Mouse (Mus musculus): ENCODE measurements at regions not wholly inside any gene's neighbourhood (a gene's known extent, or its start where the extent isn't known, plus 50 kb on each side); places are given as distances from the start of the nearest gene placed in this dataset.

GRCm38 (mm10) chr1:35000801-35001200, 151.0 kb downstream of the Plekhb2 start:
- Histone ChIP-seq H3K36me3 (ENCODE audit: control insufficient read depth, insufficient read depth, low read length, poor library complexity, severe bottlenecking) (no peaks in the 10 kb centered on the region), H3K9me3 (replicated peaks; ENCODE audit: control insufficient read depth, insufficient read depth, low read length, poor library complexity, severe bottlenecking) (no peaks in the 10 kb centered on the region), H3K27me3 (ENCODE audit: control insufficient read depth, insufficient read depth, low read length, poor library complexity, severe bottlenecking) (no peaks in the 10 kb centered on the region), H3K4me3 (ENCODE audit: low read depth, low read length) (no peak overlapping the region), H3K9ac (ENCODE audit: low read depth, poor library complexity, severe bottlenecking) (no peak overlapping the region), H3K27ac (ENCODE audit: insufficient read depth, low read length) (no peak overlapping the region), H3K4me1 (ENCODE audit: control insufficient read depth, insufficient read depth, low read length) (no peaks in the 10 kb centered on the region)
- TF ChIP-seq POLR2A (IDR thresholded peaks at IDR 0.05; ENCODE audit: insufficient read depth, low read length) (no peak), CTCF (IDR thresholded peaks at IDR 0.05; ENCODE audit: low read depth, low read length) (no peak), EP300 (IDR thresholded peaks at IDR 0.05; ENCODE audit: insufficient read depth, low read depth, low read length) (no peak)

- no peak overlapping the region for H3K27ac ChIP-seq (ENCODE audit: insufficient read depth, low read length)
- TF ChIP-seq CTCF (IDR thresholded peaks at IDR 0.05; ENCODE audit: low read depth, low read length): no peak
- no peak for TF ChIP-seq EP300 (IDR thresholded peaks at IDR 0.05; ENCODE audit: insufficient read depth, low read depth, low read length)
- TF ChIP-seq POLR2A (IDR thresholded peaks at IDR 0.05; ENCODE audit: insufficient read depth, low read length): no peak
- H3K4me3 ChIP-seq (ENCODE audit: low read depth, low read length): no peak overlapping the region
- H3K27me3 ChIP-seq (ENCODE audit: control insufficient read depth, insufficient read depth, low read length, poor library complexity, severe bottlenecking): no peaks in the 10 kb centered on the region
- no peaks in the 10 kb centered on the region for H3K36me3 ChIP-seq (ENCODE audit: control insufficient read depth, insufficient read depth, low read length, poor library complexity, severe bottlenecking)
- no peaks in the 10 kb centered on the region for H3K4me1 ChIP-seq (ENCODE audit: control insufficient read depth, insufficient read depth, low read length)
- peaks cover 9% of the 10 kb centered on the region; the same call in 1 of the 2 replicates for H3K9me3 ChIP-seq (replicated peaks; ENCODE audit: control insufficient read depth, insufficient read depth, low read length, poor library complexity, severe bottlenecking)
- H3K9ac ChIP-seq (ENCODE audit: low read depth, poor library complexity, severe bottlenecking): no peak overlapping the region
Observed at GRCm38 (mm10) chr1:35017471-35017870, 167.7 kb downstream of the Plekhb2 start.

- H3K4me1 ChIP-seq (ENCODE audit: control insufficient read depth, insufficient read depth, low read length): no peaks in the 10 kb centered on the region
- no peak overlapping the region for H3K4me3 ChIP-seq (ENCODE audit: low read depth, low read length)
- no peak overlapping the region for H3K27ac ChIP-seq (ENCODE audit: insufficient read depth, low read length)
- no peaks in the 10 kb centered on the region; the same call in 1 of the 2 replicates for H3K27me3 ChIP-seq (ENCODE audit: control insufficient read depth, insufficient read depth, low read length, poor library complexity, severe bottlenecking)
- H3K9me3 ChIP-seq (replicated peaks; ENCODE audit: control insufficient read depth, insufficient read depth, low read length, poor library complexity, severe bottlenecking): no peaks in the 10 kb centered on the region
- H3K9ac ChIP-seq (ENCODE audit: low read depth, poor library complexity, severe bottlenecking): no peak overlapping the region
- no peaks in the 10 kb centered on the region for H3K36me3 ChIP-seq (ENCODE audit: control insufficient read depth, insufficient read depth, low read length, poor library complexity, severe bottlenecking)
- TF ChIP-seq CTCF (IDR thresholded peaks at IDR 0.05; ENCODE audit: low read depth, low read length) (no peak), POLR2A (IDR thresholded peaks at IDR 0.05; ENCODE audit: insufficient read depth, low read length) (no peak), EP300 (IDR thresholded peaks at IDR 0.05; ENCODE audit: insufficient read depth, low read depth, low read length) (no peak)
Observed at GRCm38 (mm10) chr1:35032619-35033018, 182.8 kb downstream of the Plekhb2 start.

GRCm38 (mm10) chr1:35072811-35073210, 223.0 kb downstream of the Plekhb2 start:
- Histone ChIP-seq H3K4me3 (ENCODE audit: low read depth, low read length) (no peak overlapping the region), H3K27me3 (ENCODE audit: control insufficient read depth, insufficient read depth, low read length, poor library complexity, severe bottlenecking) (no peaks in the 10 kb centered on the region), H3K9me3 (replicated peaks; ENCODE audit: control insufficient read depth, insufficient read depth, low read length, poor library complexity, severe bottlenecking) (no peaks in the 10 kb centered on the region), H3K36me3 (ENCODE audit: control insufficient read depth, insufficient read depth, low read length, poor library complexity, severe bottlenecking) (no peaks in the 10 kb centered on the region), H3K4me1 (ENCODE audit: control insufficient read depth, insufficient read depth, low read length) (no peaks in the 10 kb centered on the region), H3K27ac (ENCODE audit: insufficient read depth, low read length) (no peak overlapping the region), H3K9ac (ENCODE audit: low read depth, poor library complexity, severe bottlenecking) (no peak overlapping the region)
- TF ChIP-seq CTCF (IDR thresholded peaks at IDR 0.05; ENCODE audit: low read depth, low read length) (no peak), POLR2A (IDR thresholded peaks at IDR 0.05; ENCODE audit: insufficient read depth, low read length) (no peak), EP300 (IDR thresholded peaks at IDR 0.05; ENCODE audit: insufficient read depth, low read depth, low read length) (no peak)

- Histone ChIP-seq H3K4me1 (ENCODE audit: control insufficient read depth, insufficient read depth, low read length) (no peaks in the 10 kb centered on the region), H3K36me3 (ENCODE audit: control insufficient read depth, insufficient read depth, low read length, poor library complexity, severe bottlenecking) (no peaks in the 10 kb centered on the region), H3K9me3 (replicated peaks; ENCODE audit: control insufficient read depth, insufficient read depth, low read length, poor library complexity, severe bottlenecking) (no peaks in the 10 kb centered on the region), H3K27ac (ENCODE audit: insufficient read depth, low read length) (no peak overlapping the region), H3K4me3 (ENCODE audit: low read depth, low read length) (no peak overlapping the region), H3K27me3 (ENCODE audit: control insufficient read depth, insufficient read depth, low read length, poor library complexity, severe bottlenecking) (no peaks in the 10 kb centered on the region), H3K9ac (ENCODE audit: low read depth, poor library complexity, severe bottlenecking) (no peak overlapping the region)
- no peak for TF ChIP-seq EP300 (IDR thresholded peaks at IDR 0.05; ENCODE audit: insufficient read depth, low read depth, low read length)
- no peak for TF ChIP-seq CTCF (IDR thresholded peaks at IDR 0.05; ENCODE audit: low read depth, low read length)
- no peak for TF ChIP-seq POLR2A (IDR thresholded peaks at IDR 0.05; ENCODE audit: insufficient read depth, low read length)
Observed at GRCm38 (mm10) chr1:35094873-35095272, 245.1 kb downstream of the Plekhb2 start.

GRCm38 (mm10) chr1:35095785-35096184, 246.0 kb downstream of the Plekhb2 start:
- no peaks in the 10 kb centered on the region for H3K4me1 ChIP-seq (ENCODE audit: control insufficient read depth, insufficient read depth, low read length)
- no peaks in the 10 kb centered on the region for H3K27me3 ChIP-seq (ENCODE audit: control insufficient read depth, insufficient read depth, low read length, poor library complexity, severe bottlenecking)
- no peak overlapping the region for H3K9ac ChIP-seq (ENCODE audit: low read depth, poor library complexity, severe bottlenecking)
- H3K4me3 ChIP-seq (ENCODE audit: low read depth, low read length): no peak overlapping the region
- H3K9me3 ChIP-seq (replicated peaks; ENCODE audit: control insufficient read depth, insufficient read depth, low read length, poor library complexity, severe bottlenecking): no peaks in the 10 kb centered on the region
- no peak for TF ChIP-seq CTCF (IDR thresholded peaks at IDR 0.05; ENCODE audit: low read depth, low read length)
- TF ChIP-seq POLR2A (IDR thresholded peaks at IDR 0.05; ENCODE audit: insufficient read depth, low read length): no peak
- no peak for TF ChIP-seq EP300 (IDR thresholded peaks at IDR 0.05; ENCODE audit: insufficient read depth, low read depth, low read length)
- no peak overlapping the region for H3K27ac ChIP-seq (ENCODE audit: insufficient read depth, low read length)
- H3K36me3 ChIP-seq (ENCODE audit: control insufficient read depth, insufficient read depth, low read length, poor library complexity, severe bottlenecking): no peaks in the 10 kb centered on the region
